Mouse (Mus musculus) brain, embryonic 14.5 days (tissue): Measurements from ENCODE around the gene Pabpn1l.

Experiments used
- CTCF ChIP-seq: fragments of 200-500 bp; IDR thresholded peaks from 2 replicates; pipeline ENCODE4 v1.5.1; 2012; ENCODE audit warnings: inconsistent platforms, mild to moderate bottlenecking, moderate library complexity, borderline replicate concordance; ENCODE audit not compliant: insufficient read depth, insufficient read length; ENCODE audit errors: extremely low read depth
- POLR2A ChIP-seq: fragments of 200-500 bp; IDR thresholded peaks from 2 replicates; pipeline ENCODE4 v1.6.1; 2012; ENCODE audit warnings: mild to moderate bottlenecking, inconsistent platforms, borderline replicate concordance; ENCODE audit not compliant: poor library complexity, insufficient read depth, insufficient read length, severe bottlenecking; ENCODE audit errors: extremely low read depth

- TF ChIP-seq CTCF (no peak), POLR2A (no peak)
Measured at GRCm38 (mm10) chr8:122654768-122655167, 32.2 kb upstream of the Pabpn1l start.
